Mouse (Mus musculus) erythroblast, embryonic 14.5 days (primary cell): ENCODE results near the gene Nfix. TPM values are rescaled to one million over a fixed set of nuclear protein-coding genes. Genes with fewer than 3 reads are reported as not detected.

ENCODE experiments used
- H3K27me3 ChIP-seq: 2 replicates; pipeline ENCODE4 v1.6.1; 2012; ENCODE audit warnings: inconsistent platforms; ENCODE audit not compliant: control insufficient read depth
- H3K36me3 ChIP-seq: 2 replicates; pipeline ENCODE4 v1.6.1; 2012; ENCODE audit warnings: mild to moderate bottlenecking, inconsistent platforms; ENCODE audit not compliant: control insufficient read depth
- H3K4me1 ChIP-seq: 2 replicates; pipeline ENCODE4 v1.6.1; 2012; ENCODE audit warnings: inconsistent platforms; ENCODE audit not compliant: control insufficient read depth
- H3K4me3 ChIP-seq: replicated peaks from 2 replicates; pipeline ENCODE3; 2012; ENCODE audit warnings: moderate library complexity, mild to moderate bottlenecking, inconsistent platforms
- H3K9me3 ChIP-seq: 2 replicates; pipeline ENCODE4 v1.6.1; 2012; ENCODE audit warnings: low read length, inconsistent platforms, mixed read lengths; ENCODE audit not compliant: control insufficient read depth
- GATA1 ChIP-seq: IDR thresholded peaks from 2 replicates; pipeline ENCODE4 v1.6.1; 2012; ENCODE audit warnings: low read length, inconsistent platforms, mixed read lengths
- TAL1 ChIP-seq: IDR thresholded peaks from 3 replicates; pipeline ENCODE4 v1.6.1; 2012; ENCODE audit warnings: low read length, inconsistent platforms, mixed read lengths
- polyA plus RNA-seq: library from polyadenylated mRNA; stranded (reverse); fragments of >175 nt; gene quantifications from 2 replicates; pipeline ENCODE4 v1.2.3, GENCODE M21; 2012

Gene Nfix
- polyA plus RNA-seq, 1 experiment, result 1.9 TPM

- Histone ChIP-seq H3K9me3 (no peaks in the 10 kb centered on the region), H3K27me3 (peaks cover 42% of the 10 kb centered on the region), H3K36me3 (no peaks in the 10 kb centered on the region), H3K4me3 (no peak overlapping the region), H3K4me1 (peaks cover 66% of the 10 kb centered on the region)
- no peak for TF ChIP-seq TAL1
- TF ChIP-seq GATA1, result no peak
Observed at GRCm38 (mm10) chr8:84740895-84741843, 59.0 kb downstream of the Nfix start.

DNA sequence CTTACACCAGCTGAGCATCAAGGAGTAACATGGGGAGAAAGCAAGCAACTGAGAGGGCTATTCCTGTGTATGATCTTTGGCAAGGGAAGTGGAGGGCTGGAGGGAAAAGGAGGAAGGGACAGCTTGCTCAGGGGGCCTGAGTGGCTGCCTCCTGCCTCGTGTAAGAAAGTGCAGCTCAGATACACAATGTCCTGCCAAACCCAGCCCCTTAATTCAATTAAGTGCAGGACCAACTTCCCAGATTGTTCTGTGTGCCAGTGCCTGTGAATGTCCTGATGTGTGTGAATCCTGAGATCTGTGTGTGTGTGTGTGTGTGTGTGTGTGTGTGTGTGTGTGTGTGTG is 60.8 kb downstream of the Nfix start:
- Histone ChIP-seq H3K4me3 (no peak overlapping the region), H3K36me3 (no peaks in the 10 kb centered on the region), H3K4me1 (peaks cover 73% of the 10 kb centered on the region), H3K9me3 (no peaks in the 10 kb centered on the region), H3K27me3 (peaks cover 39% of the 10 kb centered on the region)
- TF ChIP-seq TAL1 (no peak), GATA1 (no peak)

GRCm38 (mm10) chr8:84738715-84739400 is 61.3 kb downstream of the Nfix start:
- no peaks in the 10 kb centered on the region; the same call in 1 of the 2 replicates for H3K36me3 ChIP-seq
- no peaks in the 10 kb centered on the region for H3K9me3 ChIP-seq
- TF ChIP-seq GATA1 (no peak), TAL1 (no peak)
- H3K27me3 ChIP-seq, result peaks cover 39% of the 10 kb centered on the region
- H3K4me3 ChIP-seq, result no peak overlapping the region
- H3K4me1 ChIP-seq, result peaks cover 76% of the 10 kb centered on the region

- Histone ChIP-seq H3K27me3 (peaks cover 37% of the 10 kb centered on the region), H3K9me3 (no peaks in the 10 kb centered on the region), H3K36me3 (no peaks in the 10 kb centered on the region; the same call in 1 of the 2 replicates), H3K4me1 (peaks cover 78% of the 10 kb centered on the region), H3K4me3 (peak overlapping the region; percentile 55)
- TF ChIP-seq GATA1 (no peak), TAL1 (no peak)
Observed at GRCm38 (mm10) chr8:84738266-84738665, 61.9 kb downstream of the Nfix start.

DNA sequence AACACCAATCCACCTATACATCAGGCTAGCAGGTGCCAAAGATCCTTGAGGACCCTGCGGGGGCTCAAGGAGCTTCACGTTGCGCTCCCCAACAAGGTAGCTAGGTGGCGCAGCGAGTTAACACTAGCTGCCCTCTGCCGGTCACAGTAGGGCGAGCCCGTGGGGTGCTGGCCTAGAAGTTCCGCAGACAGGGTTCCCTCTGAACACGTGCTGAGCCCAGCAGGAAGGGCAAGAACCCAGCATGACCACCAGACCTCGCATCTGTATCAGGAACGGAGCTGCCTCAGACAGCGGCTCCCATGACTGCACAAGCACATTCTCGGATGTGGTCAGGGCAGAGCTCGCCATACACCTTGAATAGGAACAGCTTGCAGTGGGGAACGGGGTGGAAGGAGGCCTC is 62.5 kb downstream of the Nfix start:
- peaks cover 79% of the 10 kb centered on the region for H3K4me1 ChIP-seq
- peaks cover 6% of the 10 kb centered on the region for H3K36me3 ChIP-seq
- TF ChIP-seq GATA1 (no peak), TAL1 (no peak)
- peak overlapping the region; percentile 55 for H3K4me3 ChIP-seq
- H3K9me3 ChIP-seq, result no peaks in the 10 kb centered on the region
- H3K27me3 ChIP-seq, result peaks cover 33% of the 10 kb centered on the region

DNA sequence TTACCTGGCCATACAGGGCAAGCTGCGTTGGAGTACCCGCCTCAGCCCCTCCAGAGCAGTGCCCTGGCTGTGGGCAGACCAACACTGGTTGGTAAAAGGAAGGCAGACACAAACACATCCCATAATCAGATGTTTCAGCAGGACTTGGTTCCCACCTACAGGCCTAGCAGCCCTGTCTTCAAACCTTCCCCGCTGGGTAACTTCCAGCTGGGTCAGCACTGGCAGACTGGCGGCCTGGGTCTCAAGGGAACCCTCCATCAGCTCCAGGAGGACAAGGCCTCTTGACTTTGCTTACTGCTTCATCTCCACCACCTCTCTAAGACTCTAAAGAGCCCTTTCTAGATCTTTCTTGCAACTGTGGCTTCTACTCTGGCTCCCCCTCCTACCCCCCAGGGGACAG is 63.6 kb downstream of the Nfix start:
- Histone ChIP-seq H3K4me1 (peaks cover 81% of the 10 kb centered on the region), H3K27me3 (peaks cover 24% of the 10 kb centered on the region), H3K9me3 (no peaks in the 10 kb centered on the region), H3K4me3 (no peak overlapping the region), H3K36me3 (peaks cover 13% of the 10 kb centered on the region)
- TF ChIP-seq TAL1 (no peak), GATA1 (no peak)

GRCm38 (mm10) chr8:84735597-84735996 is 64.5 kb downstream of the Nfix start:
- Histone ChIP-seq H3K9me3 (no peaks in the 10 kb centered on the region), H3K27me3 (peaks cover 17% of the 10 kb centered on the region), H3K4me3 (no peak overlapping the region), H3K36me3 (peaks cover 14% of the 10 kb centered on the region), H3K4me1 (peaks cover 84% of the 10 kb centered on the region)
- no peak for TF ChIP-seq GATA1
- TF ChIP-seq TAL1, result no peak

DNA sequence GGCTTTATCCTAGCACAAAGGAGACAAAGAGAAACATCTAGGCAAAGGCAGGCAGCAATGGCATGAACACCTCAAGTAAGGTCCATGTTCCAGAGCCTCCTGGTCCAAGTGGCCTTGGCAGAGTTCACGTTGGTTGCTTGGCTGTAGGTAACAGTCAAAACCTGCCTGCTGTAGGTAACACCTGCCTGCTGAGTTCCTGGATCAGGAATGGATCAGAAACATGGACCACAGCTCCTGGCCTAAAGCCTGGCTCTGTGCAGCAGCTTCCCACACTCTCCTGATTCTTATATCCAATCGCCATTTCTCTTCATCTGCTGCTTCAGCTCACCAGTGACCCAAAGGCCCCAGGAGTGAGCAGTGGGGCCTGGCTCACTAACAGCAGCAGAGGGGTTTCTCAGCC is 65.5 kb downstream of the Nfix start:
- Histone ChIP-seq H3K4me3 (no peak overlapping the region), H3K36me3 (peaks cover 23% of the 10 kb centered on the region), H3K4me1 (peaks cover 93% of the 10 kb centered on the region), H3K9me3 (peaks cover 3% of the 10 kb centered on the region), H3K27me3 (peaks cover 15% of the 10 kb centered on the region)
- TF ChIP-seq GATA1, result no peak
- TF ChIP-seq TAL1, result no peak

GRCm38 (mm10) chr8:84733959-84734358 is 66.2 kb downstream of the Nfix start:
- Histone ChIP-seq H3K27me3 (peaks cover 11% of the 10 kb centered on the region), H3K4me3 (no peak overlapping the region), H3K9me3 (peaks cover 3% of the 10 kb centered on the region), H3K4me1 (peaks cover 96% of the 10 kb centered on the region), H3K36me3 (peaks cover 28% of the 10 kb centered on the region)
- TF ChIP-seq GATA1 (no peak), TAL1 (no peak)
